Mouse (Mus musculus): ENCODE data around the gene Gnpat.

Gnpat gene

GRCm38 (mm10) chr8:124862321-124863162 lies at the start of gene Gnpat, which contains the start of gene 2810004N23Rik:
Gene Gnpat (plus strand): TSS chr8:124863033.
Gene 2810004N23Rik (minus strand): TSS chr8:124863120.
- peak; percentile 80 to 87 for DNase-seq (ENCODE audit: low spot score in 2 of 2)

- no peak for DNase-seq (ENCODE audit: low spot score in 2 of 2)
Observed at GRCm38 (mm10) chr8:124813326-124813725, 49.5 kb upstream of the Gnpat start.

GRCm38 (mm10) chr8:124815870-124816269 lies 47.0 kb upstream of the Gnpat start:
- no peak for DNase-seq (ENCODE audit: low spot score in 2 of 2)

GRCm38 (mm10) chr8:124816866-124817265 lies 46.0 kb upstream of the Gnpat start:
- DNase-seq (ENCODE audit: low spot score in 2 of 2) = no peak

GRCm38 (mm10) chr8:124817361-124817760 lies 45.5 kb upstream of the Gnpat start:
- no peak for DNase-seq (ENCODE audit: low spot score in 2 of 2)

- no peak for DNase-seq (ENCODE audit: low spot score in 2 of 2)
Observed at GRCm38 (mm10) chr8:124819612-124820115, 43.2 kb upstream of the Gnpat start.

GRCm38 (mm10) chr8:124820125-124820524 lies 42.7 kb upstream of the Gnpat start:
- DNase-seq (ENCODE audit: low spot score in 2 of 2) = no peak

- DNase-seq (ENCODE audit: low spot score in 2 of 2) = no peak
Observed at GRCm38 (mm10) chr8:124823497-124823896, 39.3 kb upstream of the Gnpat start.

GRCm38 (mm10) chr8:124826658-124827057 lies 36.2 kb upstream of the Gnpat start:
- no peak for DNase-seq (ENCODE audit: low spot score in 2 of 2)

- DNase-seq (ENCODE audit: low spot score in 2 of 2) = peak in 1 of 2 experiments; percentile 35
Observed at GRCm38 (mm10) chr8:124827387-124827786, 35.4 kb upstream of the Gnpat start.

GRCm38 (mm10) chr8:124828561-124829240 lies 34.1 kb upstream of the Gnpat start:
- DNase-seq (ENCODE audit: low spot score in 2 of 2) = no peak

- DNase-seq (ENCODE audit: low spot score in 2 of 2) = no peak
Observed at GRCm38 (mm10) chr8:124830050-124830449, 32.8 kb upstream of the Gnpat start.

- DNase-seq (ENCODE audit: low spot score in 2 of 2) = no peak
Observed at GRCm38 (mm10) chr8:124831531-124831930, 31.3 kb upstream of the Gnpat start.

GRCm38 (mm10) chr8:124831941-124832340 lies 30.9 kb upstream of the Gnpat start:
- DNase-seq (ENCODE audit: low spot score in 2 of 2) = no peak

- no peak for DNase-seq (ENCODE audit: low spot score in 2 of 2)
Observed at GRCm38 (mm10) chr8:124833430-124834205, 29.2 kb upstream of the Gnpat start.

- no peak for DNase-seq (ENCODE audit: low spot score in 2 of 2)
Observed at GRCm38 (mm10) chr8:124835848-124836247, 27.0 kb upstream of the Gnpat start.

- DNase-seq (ENCODE audit: low spot score in 2 of 2) = no peak
Observed at GRCm38 (mm10) chr8:124836273-124836672, 26.6 kb upstream of the Gnpat start.

- no peak for DNase-seq (ENCODE audit: low spot score in 2 of 2)
Observed at GRCm38 (mm10) chr8:124836907-124837306, 25.9 kb upstream of the Gnpat start.

- DNase-seq (ENCODE audit: low spot score in 2 of 2) = no peak
Observed at GRCm38 (mm10) chr8:124837956-124838355, 24.9 kb upstream of the Gnpat start.

- no peak for DNase-seq (ENCODE audit: low spot score in 2 of 2)
Observed at GRCm38 (mm10) chr8:124839371-124839770, 23.5 kb upstream of the Gnpat start.

GRCm38 (mm10) chr8:124840900-124841299 lies 21.9 kb upstream of the Gnpat start:
- no peak for DNase-seq (ENCODE audit: low spot score in 2 of 2)

- no peak for DNase-seq (ENCODE audit: low spot score in 2 of 2)
Observed at GRCm38 (mm10) chr8:124841775-124842174, 21.1 kb upstream of the Gnpat start.
